Mouse (Mus musculus): ENCODE data around the gene Rbbp6. TPM values are rescaled to one million over a fixed set of nuclear protein-coding genes. Genes with fewer than 3 reads are reported as not detected.

Gene Rbbp6
- polyA plus RNA-seq, 1 experiment from 2014 or later: 39.6 TPM

GRCm38 (mm10) chr7:122940371-122941075, 25.0 kb upstream of the Rbbp6 start:
- Histone ChIP-seq H3K36me3 (ENCODE audit: control insufficient read depth, insufficient read depth, low read length) (no peaks in the 10 kb centered on the region), H3K4me1 (replicated peaks; ENCODE audit: control insufficient read depth, insufficient read depth, low read length) (peaks cover 2% of the 10 kb centered on the region; the same call in 1 of the 2 replicates), H3K4me2 (ENCODE audit: low read depth, low read length, severe bottlenecking) (peak overlapping the region; percentile 34), H3K9me3 (ENCODE audit: control insufficient read depth, low read length) (no peaks in the 10 kb centered on the region), H3K4me3 (ENCODE audit: low read depth, low read length) (no peak overlapping the region), H3K27me3 (ENCODE audit: control insufficient read depth, insufficient read depth, low read length) (no peaks in the 10 kb centered on the region), H3K9ac (ENCODE audit: low read length) (no peak overlapping the region), H3K27ac (ENCODE audit: low read depth, low read length) (no peak overlapping the region)
- DNase-seq (ENCODE audit: low spot score) (no peak), ATAC-seq (replicated peaks; ENCODE audit: low FRiP score) (no peak)
- WGBS: 14% methylated on average over 12 of the region's 12 CpGs

GRCm38 (mm10) chr7:122942111-122942510, 23.4 kb upstream of the Rbbp6 start:
- WGBS: 97% methylated on average over 8 of the region's 8 CpGs
- H3K27ac ChIP-seq (ENCODE audit: low read depth, low read length): no peak overlapping the region
- H3K9me3 ChIP-seq (ENCODE audit: control insufficient read depth, low read length): no peaks in the 10 kb centered on the region
- no peak overlapping the region for H3K4me2 ChIP-seq (ENCODE audit: low read depth, low read length, severe bottlenecking)
- no peak overlapping the region for H3K4me3 ChIP-seq (ENCODE audit: low read depth, low read length)
- DNase-seq (ENCODE audit: low spot score) (no peak), ATAC-seq (replicated peaks; ENCODE audit: low FRiP score) (no peak)
- no peaks in the 10 kb centered on the region for H3K27me3 ChIP-seq (ENCODE audit: control insufficient read depth, insufficient read depth, low read length)
- no peaks in the 10 kb centered on the region for H3K36me3 ChIP-seq (ENCODE audit: control insufficient read depth, insufficient read depth, low read length)
- H3K9ac ChIP-seq (ENCODE audit: low read length): no peak overlapping the region
- H3K4me1 ChIP-seq (replicated peaks; ENCODE audit: control insufficient read depth, insufficient read depth, low read length): peaks cover 2% of the 10 kb centered on the region; the same call in 1 of the 2 replicates

DNA sequence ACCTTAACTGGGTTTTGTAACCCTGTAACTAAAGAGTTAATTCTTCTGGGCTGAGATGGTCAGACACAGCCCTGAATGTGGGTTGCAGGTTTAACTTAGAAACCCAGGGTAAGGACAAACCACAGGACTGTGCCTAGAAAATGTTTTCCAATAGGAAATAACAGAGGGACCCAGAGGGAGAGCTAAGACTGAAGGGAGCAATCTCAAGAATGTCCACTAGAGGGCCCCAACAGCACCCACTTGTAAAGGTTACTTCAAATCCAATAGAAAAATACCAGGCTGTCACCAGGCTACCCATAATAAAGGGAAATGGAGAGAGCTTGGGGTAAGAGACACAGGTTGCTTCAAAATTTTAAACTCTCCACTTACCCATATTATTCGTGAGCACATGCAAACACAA, 20.3 kb upstream of the Rbbp6 start:
- H3K27me3 ChIP-seq (ENCODE audit: control insufficient read depth, insufficient read depth, low read length): no peaks in the 10 kb centered on the region
- no peak overlapping the region for H3K4me2 ChIP-seq (ENCODE audit: low read depth, low read length, severe bottlenecking)
- H3K9ac ChIP-seq (ENCODE audit: low read length): no peak overlapping the region
- peaks cover 2% of the 10 kb centered on the region; the same call in 1 of the 2 replicates for H3K4me1 ChIP-seq (replicated peaks; ENCODE audit: control insufficient read depth, insufficient read depth, low read length)
- H3K36me3 ChIP-seq (ENCODE audit: control insufficient read depth, insufficient read depth, low read length): no peaks in the 10 kb centered on the region
- DNase-seq (ENCODE audit: low spot score) (peak; percentile 81), ATAC-seq (replicated peaks; ENCODE audit: low FRiP score) (peak; percentile 46; the same call in 1 of the 2 replicates)
- no peaks in the 10 kb centered on the region for H3K9me3 ChIP-seq (ENCODE audit: control insufficient read depth, low read length)
- no peak overlapping the region for H3K27ac ChIP-seq (ENCODE audit: low read depth, low read length)
- H3K4me3 ChIP-seq (ENCODE audit: low read depth, low read length): no peak overlapping the region
- WGBS: 0% methylated on average over 1 of the region's 1 CpGs

GRCm38 (mm10) chr7:122949268-122949667, 16.2 kb upstream of the Rbbp6 start:
- no peaks in the 10 kb centered on the region for H3K4me1 ChIP-seq (replicated peaks; ENCODE audit: control insufficient read depth, insufficient read depth, low read length)
- no peak overlapping the region for H3K4me3 ChIP-seq (ENCODE audit: low read depth, low read length)
- no peak overlapping the region for H3K27ac ChIP-seq (ENCODE audit: low read depth, low read length)
- DNase-seq (ENCODE audit: low spot score) (no peak), ATAC-seq (replicated peaks; ENCODE audit: low FRiP score) (no peak)
- H3K9ac ChIP-seq (ENCODE audit: low read length): no peak overlapping the region
- no peaks in the 10 kb centered on the region for H3K27me3 ChIP-seq (ENCODE audit: control insufficient read depth, insufficient read depth, low read length)
- 76% methylated on average over 3 of the region's 3 CpGs for WGBS
- no peaks in the 10 kb centered on the region for H3K9me3 ChIP-seq (ENCODE audit: control insufficient read depth, low read length)
- H3K4me2 ChIP-seq (ENCODE audit: low read depth, low read length, severe bottlenecking): no peak overlapping the region
- H3K36me3 ChIP-seq (ENCODE audit: control insufficient read depth, insufficient read depth, low read length): no peaks in the 10 kb centered on the region

GRCm38 (mm10) chr7:122951464-122951863, 14.0 kb upstream of the Rbbp6 start:
- no peak for ATAC-seq (replicated peaks; ENCODE audit: low FRiP score)
- Histone ChIP-seq H3K4me3 (ENCODE audit: low read depth, low read length) (no peak overlapping the region), H3K9ac (ENCODE audit: low read length) (no peak overlapping the region), H3K27ac (ENCODE audit: low read depth, low read length) (no peak overlapping the region), H3K4me1 (replicated peaks; ENCODE audit: control insufficient read depth, insufficient read depth, low read length) (no peaks in the 10 kb centered on the region), H3K36me3 (ENCODE audit: control insufficient read depth, insufficient read depth, low read length) (no peaks in the 10 kb centered on the region), H3K4me2 (ENCODE audit: low read depth, low read length, severe bottlenecking) (no peak overlapping the region), H3K9me3 (ENCODE audit: control insufficient read depth, low read length) (no peaks in the 10 kb centered on the region), H3K27me3 (ENCODE audit: control insufficient read depth, insufficient read depth, low read length) (no peaks in the 10 kb centered on the region)
- no peak for DNase-seq (ENCODE audit: low spot score)
- WGBS: 77% methylated on average over 4 of the region's 4 CpGs

GRCm38 (mm10) chr7:122952066-122952465, 13.4 kb upstream of the Rbbp6 start:
- Histone ChIP-seq H3K27ac (ENCODE audit: low read depth, low read length) (no peak overlapping the region), H3K4me1 (replicated peaks; ENCODE audit: control insufficient read depth, insufficient read depth, low read length) (no peaks in the 10 kb centered on the region), H3K4me2 (ENCODE audit: low read depth, low read length, severe bottlenecking) (no peak overlapping the region), H3K9ac (ENCODE audit: low read length) (no peak overlapping the region), H3K27me3 (ENCODE audit: control insufficient read depth, insufficient read depth, low read length) (no peaks in the 10 kb centered on the region), H3K9me3 (ENCODE audit: control insufficient read depth, low read length) (no peaks in the 10 kb centered on the region), H3K36me3 (ENCODE audit: control insufficient read depth, insufficient read depth, low read length) (no peaks in the 10 kb centered on the region), H3K4me3 (ENCODE audit: low read depth, low read length) (no peak overlapping the region)
- DNase-seq (ENCODE audit: low spot score): no peak
- ATAC-seq (replicated peaks; ENCODE audit: low FRiP score): no peak
- 86% methylated on average over 6 of the region's 6 CpGs for WGBS

- Histone ChIP-seq H3K9me3 (ENCODE audit: control insufficient read depth, low read length) (no peaks in the 10 kb centered on the region), H3K27me3 (ENCODE audit: control insufficient read depth, insufficient read depth, low read length) (no peaks in the 10 kb centered on the region), H3K4me3 (ENCODE audit: low read depth, low read length) (no peak overlapping the region), H3K4me2 (ENCODE audit: low read depth, low read length, severe bottlenecking) (no peak overlapping the region), H3K36me3 (ENCODE audit: control insufficient read depth, insufficient read depth, low read length) (no peaks in the 10 kb centered on the region), H3K4me1 (replicated peaks; ENCODE audit: control insufficient read depth, insufficient read depth, low read length) (no peaks in the 10 kb centered on the region), H3K27ac (ENCODE audit: low read depth, low read length) (no peak overlapping the region), H3K9ac (ENCODE audit: low read length) (no peak overlapping the region)
- no peak for DNase-seq (ENCODE audit: low spot score)
- 85% methylated on average over 11 of the region's 11 CpGs for WGBS
- no peak for ATAC-seq (replicated peaks; ENCODE audit: low FRiP score)
Measured at GRCm38 (mm10) chr7:122954451-122955225, 10.8 kb upstream of the Rbbp6 start.

- Histone ChIP-seq H3K27ac (ENCODE audit: low read depth, low read length) (no peak overlapping the region), H3K27me3 (ENCODE audit: control insufficient read depth, insufficient read depth, low read length) (no peaks in the 10 kb centered on the region), H3K4me1 (replicated peaks; ENCODE audit: control insufficient read depth, insufficient read depth, low read length) (no peaks in the 10 kb centered on the region), H3K9me3 (ENCODE audit: control insufficient read depth, low read length) (no peaks in the 10 kb centered on the region), H3K4me2 (ENCODE audit: low read depth, low read length, severe bottlenecking) (no peak overlapping the region), H3K9ac (ENCODE audit: low read length) (no peak overlapping the region), H3K36me3 (ENCODE audit: control insufficient read depth, insufficient read depth, low read length) (no peaks in the 10 kb centered on the region), H3K4me3 (ENCODE audit: low read depth, low read length) (no peak overlapping the region)
- ATAC-seq (replicated peaks; ENCODE audit: low FRiP score) (no peak), DNase-seq (ENCODE audit: low spot score) (no peak)
- 89% methylated on average over 8 of the region's 8 CpGs for WGBS
Measured at GRCm38 (mm10) chr7:122955226-122955955, 10.1 kb upstream of the Rbbp6 start.
